Mouse (Mus musculus): Measurements from ENCODE around the gene Dnah6. TPM values are rescaled to one million over a fixed set of nuclear protein-coding genes. Genes with fewer than 3 reads are reported as not detected.

Dnah6 gene
- polyA plus RNA-seq, 1 experiment from 2014 or later: 0.01 TPM

- WGBS: 78% methylated on average over 7 of the region's 7 CpGs
- Histone ChIP-seq H3K36me3 (ENCODE audit: control insufficient read depth, insufficient read depth, low read length) (no peaks in the 10 kb centered on the region), H3K9ac (ENCODE audit: low read depth, low read length) (no peak overlapping the region), H3K4me1 (replicated peaks; ENCODE audit: control insufficient read depth, insufficient read depth, low read length) (no peaks in the 10 kb centered on the region), H3K27ac (ENCODE audit: low read depth, low read length) (no peak overlapping the region), H3K4me2 (no peak overlapping the region), H3K27me3 (replicated peaks; ENCODE audit: control insufficient read depth, insufficient read depth, low read length) (no peaks in the 10 kb centered on the region), H3K9me3 (ENCODE audit: control insufficient read depth, low read length) (no peaks in the 10 kb centered on the region; the same call in 1 of the 2 replicates), H3K4me3 (ENCODE audit: low read depth, low read length) (no peak overlapping the region)
- no peak for ATAC-seq (replicated peaks; ENCODE audit: low FRiP score)
- DNase-seq (ENCODE audit: low spot score): no peak
These were observed 78.0 kb downstream of the Dnah6 start for GRCm38 (mm10) chr6:73143403-73143802.

DNA sequence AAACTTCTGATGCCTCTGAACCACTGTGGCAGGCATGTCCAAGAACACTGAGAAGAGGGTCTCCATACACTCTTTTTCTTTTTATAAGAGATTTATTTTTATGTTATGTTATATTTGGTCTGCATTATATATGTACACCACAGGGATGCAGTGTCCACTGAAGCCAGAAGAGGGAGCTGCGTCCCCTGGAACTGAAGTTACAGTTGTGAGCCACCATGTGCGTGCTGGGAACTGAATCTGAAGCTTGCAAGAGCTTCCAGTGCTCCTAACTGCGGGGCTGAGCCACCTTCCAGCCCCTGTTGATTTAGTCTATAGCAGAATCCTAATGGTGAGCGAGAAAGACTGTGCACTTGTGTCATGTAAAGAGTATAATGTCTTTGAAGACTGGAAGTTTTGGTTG lies 78.7 kb downstream of the Dnah6 start:
- Histone ChIP-seq H3K27me3 (replicated peaks; ENCODE audit: control insufficient read depth, insufficient read depth, low read length) (no peaks in the 10 kb centered on the region), H3K9ac (ENCODE audit: low read depth, low read length) (no peak overlapping the region), H3K36me3 (ENCODE audit: control insufficient read depth, insufficient read depth, low read length) (no peaks in the 10 kb centered on the region), H3K4me1 (replicated peaks; ENCODE audit: control insufficient read depth, insufficient read depth, low read length) (no peaks in the 10 kb centered on the region), H3K4me3 (ENCODE audit: low read depth, low read length) (no peak overlapping the region), H3K27ac (ENCODE audit: low read depth, low read length) (no peak overlapping the region), H3K9me3 (ENCODE audit: control insufficient read depth, low read length) (no peaks in the 10 kb centered on the region), H3K4me2 (no peak overlapping the region)
- DNase-seq (ENCODE audit: low spot score) (no peak), ATAC-seq (replicated peaks; ENCODE audit: low FRiP score) (no peak)
- WGBS: 82% methylated on average over 4 of the region's 4 CpGs

DNA sequence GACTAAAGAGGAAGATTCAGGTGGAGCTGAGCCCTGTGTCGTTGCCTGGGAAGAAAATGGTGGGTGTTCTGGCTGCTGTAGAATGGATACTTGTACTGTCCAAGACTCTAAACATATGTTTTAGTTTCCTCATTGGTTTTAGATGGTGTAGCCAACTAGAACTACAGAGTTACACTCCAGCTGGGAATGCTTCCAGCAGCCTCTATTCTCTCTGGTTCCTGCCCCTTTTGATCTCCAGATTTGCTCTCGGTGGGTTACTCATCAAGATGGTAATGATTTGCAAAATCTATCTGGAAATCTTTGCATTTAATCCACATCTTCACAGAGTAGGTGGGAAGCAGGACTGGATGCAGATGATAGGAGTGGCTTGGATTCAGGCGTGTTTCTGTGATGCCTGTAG lies 80.6 kb downstream of the Dnah6 start:
- DNase-seq (ENCODE audit: low spot score) (no peak), ATAC-seq (replicated peaks; ENCODE audit: low FRiP score) (no peak)
- 77% methylated on average over 3 of the region's 3 CpGs for WGBS
- Histone ChIP-seq H3K27me3 (replicated peaks; ENCODE audit: control insufficient read depth, insufficient read depth, low read length) (no peaks in the 10 kb centered on the region), H3K36me3 (ENCODE audit: control insufficient read depth, insufficient read depth, low read length) (no peaks in the 10 kb centered on the region), H3K9ac (ENCODE audit: low read depth, low read length) (no peak overlapping the region), H3K4me1 (replicated peaks; ENCODE audit: control insufficient read depth, insufficient read depth, low read length) (no peaks in the 10 kb centered on the region), H3K4me3 (ENCODE audit: low read depth, low read length) (no peak overlapping the region), H3K4me2 (no peak overlapping the region), H3K27ac (ENCODE audit: low read depth, low read length) (no peak overlapping the region), H3K9me3 (ENCODE audit: control insufficient read depth, low read length) (no peaks in the 10 kb centered on the region)

GRCm38 (mm10) chr6:73132784-73133183 lies 88.7 kb downstream of the Dnah6 start:
- H3K36me3 ChIP-seq (ENCODE audit: control insufficient read depth, insufficient read depth, low read length): no peaks in the 10 kb centered on the region
- no peak overlapping the region for H3K9ac ChIP-seq (ENCODE audit: low read depth, low read length)
- H3K4me1 ChIP-seq (replicated peaks; ENCODE audit: control insufficient read depth, insufficient read depth, low read length): no peaks in the 10 kb centered on the region
- DNase-seq (ENCODE audit: low spot score) (no peak), ATAC-seq (replicated peaks; ENCODE audit: low FRiP score) (no peak)
- no peaks in the 10 kb centered on the region for H3K9me3 ChIP-seq (ENCODE audit: control insufficient read depth, low read length)
- H3K27me3 ChIP-seq (replicated peaks; ENCODE audit: control insufficient read depth, insufficient read depth, low read length): no peaks in the 10 kb centered on the region
- 55% methylated on average over 5 of the region's 5 CpGs for WGBS
- no peak overlapping the region for H3K27ac ChIP-seq (ENCODE audit: low read depth, low read length)
- H3K4me3 ChIP-seq (ENCODE audit: low read depth, low read length): no peak overlapping the region
- H3K4me2 ChIP-seq: no peak overlapping the region

- H3K27ac ChIP-seq (ENCODE audit: low read depth, low read length): no peak overlapping the region
- no peak overlapping the region for H3K4me2 ChIP-seq
- H3K36me3 ChIP-seq (ENCODE audit: control insufficient read depth, insufficient read depth, low read length): no peaks in the 10 kb centered on the region
- 78% methylated on average over 9 of the region's 9 CpGs for WGBS
- no peak overlapping the region for H3K9ac ChIP-seq (ENCODE audit: low read depth, low read length)
- H3K27me3 ChIP-seq (replicated peaks; ENCODE audit: control insufficient read depth, insufficient read depth, low read length): no peaks in the 10 kb centered on the region
- no peaks in the 10 kb centered on the region for H3K4me1 ChIP-seq (replicated peaks; ENCODE audit: control insufficient read depth, insufficient read depth, low read length)
- H3K9me3 ChIP-seq (ENCODE audit: control insufficient read depth, low read length): no peaks in the 10 kb centered on the region
- no peak overlapping the region for H3K4me3 ChIP-seq (ENCODE audit: low read depth, low read length)
- no peak for ATAC-seq (replicated peaks; ENCODE audit: low FRiP score)
- no peak for DNase-seq (ENCODE audit: low spot score)
These were observed 93.9 kb downstream of the Dnah6 start for GRCm38 (mm10) chr6:73127594-73127993.

DNA sequence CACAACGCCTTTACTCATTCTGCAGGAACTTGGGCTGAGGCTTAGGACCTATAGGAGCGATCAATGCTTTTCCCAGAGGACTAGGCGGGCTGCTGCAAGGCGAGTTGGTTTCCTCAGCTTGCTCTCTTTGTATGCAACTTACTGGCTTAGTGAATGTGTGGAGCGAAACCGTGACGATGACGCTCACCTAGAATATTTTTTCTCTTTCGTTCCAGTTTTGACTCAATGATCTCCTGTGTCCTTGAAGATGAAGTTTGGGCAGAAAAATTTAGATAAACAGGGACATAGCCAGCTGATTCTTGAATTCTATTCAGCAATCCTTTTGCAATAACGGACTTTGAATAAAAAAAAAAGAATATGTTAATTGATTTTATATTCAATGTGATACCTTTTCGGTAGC lies 101.1 kb downstream of the Dnah6 start:
- H3K9me3 ChIP-seq (ENCODE audit: control insufficient read depth, low read length): no peaks in the 10 kb centered on the region
- 83% methylated on average over 11 of the region's 11 CpGs for WGBS
- H3K4me1 ChIP-seq (replicated peaks; ENCODE audit: control insufficient read depth, insufficient read depth, low read length): no peaks in the 10 kb centered on the region
- no peaks in the 10 kb centered on the region for H3K36me3 ChIP-seq (ENCODE audit: control insufficient read depth, insufficient read depth, low read length)
- H3K27me3 ChIP-seq (replicated peaks; ENCODE audit: control insufficient read depth, insufficient read depth, low read length): no peaks in the 10 kb centered on the region
- no peak overlapping the region for H3K4me3 ChIP-seq (ENCODE audit: low read depth, low read length)
- no peak overlapping the region for H3K4me2 ChIP-seq
- DNase-seq (ENCODE audit: low spot score) (no peak), ATAC-seq (replicated peaks; ENCODE audit: low FRiP score) (no peak)
- no peak overlapping the region for H3K27ac ChIP-seq (ENCODE audit: low read depth, low read length)
- no peak overlapping the region for H3K9ac ChIP-seq (ENCODE audit: low read depth, low read length)

- H3K4me2 ChIP-seq: no peak overlapping the region
- ATAC-seq (replicated peaks; ENCODE audit: low FRiP score) (no peak), DNase-seq (ENCODE audit: low spot score) (no peak)
- H3K36me3 ChIP-seq (ENCODE audit: control insufficient read depth, insufficient read depth, low read length): no peaks in the 10 kb centered on the region
- H3K4me3 ChIP-seq (ENCODE audit: low read depth, low read length): no peak overlapping the region
- WGBS: 32% methylated on average over 2 of the region's 2 CpGs
- H3K9ac ChIP-seq (ENCODE audit: low read depth, low read length): no peak overlapping the region
- H3K27ac ChIP-seq (ENCODE audit: low read depth, low read length): no peak overlapping the region
- H3K4me1 ChIP-seq (replicated peaks; ENCODE audit: control insufficient read depth, insufficient read depth, low read length): no peaks in the 10 kb centered on the region
- H3K9me3 ChIP-seq (ENCODE audit: control insufficient read depth, low read length): no peaks in the 10 kb centered on the region
- no peaks in the 10 kb centered on the region for H3K27me3 ChIP-seq (replicated peaks; ENCODE audit: control insufficient read depth, insufficient read depth, low read length)
These were observed 107.6 kb downstream of the Dnah6 start for GRCm38 (mm10) chr6:73113898-73114297.

GRCm38 (mm10) chr6:73113365-73113764 lies 108.1 kb downstream of the Dnah6 start:
- 70% methylated on average over 2 of the region's 2 CpGs for WGBS
- Histone ChIP-seq H3K36me3 (ENCODE audit: control insufficient read depth, insufficient read depth, low read length) (no peaks in the 10 kb centered on the region), H3K9ac (ENCODE audit: low read depth, low read length) (no peak overlapping the region), H3K4me1 (replicated peaks; ENCODE audit: control insufficient read depth, insufficient read depth, low read length) (no peaks in the 10 kb centered on the region), H3K4me3 (ENCODE audit: low read depth, low read length) (no peak overlapping the region), H3K27me3 (replicated peaks; ENCODE audit: control insufficient read depth, insufficient read depth, low read length) (no peaks in the 10 kb centered on the region), H3K9me3 (ENCODE audit: control insufficient read depth, low read length) (no peaks in the 10 kb centered on the region), H3K4me2 (no peak overlapping the region), H3K27ac (ENCODE audit: low read depth, low read length) (no peak overlapping the region)
- ATAC-seq (replicated peaks; ENCODE audit: low FRiP score) (no peak), DNase-seq (ENCODE audit: low spot score) (no peak)

GRCm38 (mm10) chr6:73093133-73093532 lies 128.3 kb downstream of the Dnah6 start:
- Histone ChIP-seq H3K27ac (ENCODE audit: low read depth, low read length) (no peak overlapping the region), H3K4me1 (replicated peaks; ENCODE audit: control insufficient read depth, insufficient read depth, low read length) (no peaks in the 10 kb centered on the region), H3K9me3 (ENCODE audit: control insufficient read depth, low read length) (no peaks in the 10 kb centered on the region), H3K9ac (ENCODE audit: low read depth, low read length) (no peak overlapping the region), H3K36me3 (ENCODE audit: control insufficient read depth, insufficient read depth, low read length) (no peaks in the 10 kb centered on the region), H3K4me3 (ENCODE audit: low read depth, low read length) (no peak overlapping the region), H3K27me3 (replicated peaks; ENCODE audit: control insufficient read depth, insufficient read depth, low read length) (no peaks in the 10 kb centered on the region), H3K4me2 (no peak overlapping the region)
- DNase-seq (ENCODE audit: low spot score) (no peak), ATAC-seq (replicated peaks; ENCODE audit: low FRiP score) (no peak)
- 78% methylated on average over 4 of the region's 4 CpGs for WGBS
